Mouse (Mus musculus) limb, embryonic 14.5 days (tissue): ENCODE measurements around the gene Siglech. TPM values are rescaled to one million over a fixed set of nuclear protein-coding genes. Genes with fewer than 3 reads are reported as not detected.

Experiments
- ATAC-seq: fragments of 200-750 bp; cut with Nextera tagmentation; 2 replicates; pipeline ENCODE4 v1.8.0; 2017; ENCODE audit warnings: low read depth, moderate number of reproducible peaks, moderate TSS enrichment; ENCODE audit not compliant: low FRiP score
- DNase-seq: peaks from one replicate; pipeline ENCODE4 v3.0.0-alpha.2; 2015; ENCODE audit warnings: low spot score
- H3K27ac ChIP-seq: fragments of 300-500 bp; sonication (generic); replicated peaks from 2 replicates; pipeline ENCODE4 v1.5.1; 2014; ENCODE audit warnings: low read depth, mild to moderate bottlenecking, low read length, moderate library complexity, mixed read lengths
- H3K27me3 ChIP-seq: fragments of 300-500 bp; sonication (generic); 2 replicates; pipeline ENCODE4 v1.6.1; 2014; ENCODE audit warnings: low read length, mixed read lengths; ENCODE audit not compliant: control insufficient read depth, insufficient read depth
- H3K36me3 ChIP-seq: fragments of 300-500 bp; sonication (generic); 2 replicates; pipeline ENCODE4 v1.6.1; 2014; ENCODE audit warnings: mild to moderate bottlenecking, low read length, moderate library complexity, mixed read lengths; ENCODE audit not compliant: control insufficient read depth, insufficient read depth
- H3K4me1 ChIP-seq: fragments of 300-500 bp; sonication (generic); 2 replicates; pipeline ENCODE4 v1.6.1; 2014; ENCODE audit warnings: antibody characterized with exemption, low read length, mixed read lengths; ENCODE audit not compliant: control insufficient read depth, insufficient read depth
- H3K4me2 ChIP-seq: fragments of 300-500 bp; sonication (generic); replicated peaks from 2 replicates; pipeline ENCODE4 v1.6.1; 2014; ENCODE audit warnings: low read depth, mild to moderate bottlenecking, low read length, moderate library complexity; ENCODE audit not compliant: severe bottlenecking
- H3K4me3 ChIP-seq: fragments of 300-500 bp; sonication (generic); replicated peaks from 2 replicates; pipeline ENCODE4 v1.5.1; 2014; ENCODE audit warnings: low read length
- H3K9ac ChIP-seq: fragments of 300-500 bp; sonication (generic); 2 replicates; pipeline ENCODE4 v1.6.1; 2014; ENCODE audit warnings: mild to moderate bottlenecking, low read depth, low read length, moderate library complexity; ENCODE audit not compliant: severe bottlenecking
- H3K9me3 ChIP-seq: fragments of 300-500 bp; sonication (generic); 2 replicates; pipeline ENCODE4 v1.6.1; 2016; ENCODE audit warnings: low read length; ENCODE audit not compliant: control insufficient read depth
- POLR2A ChIP-seq: fragments of 200-500 bp; IDR thresholded peaks from 2 replicates; pipeline ENCODE4 v1.8.0; 2012; ENCODE audit warnings: inconsistent platforms, mild to moderate bottlenecking, moderate library complexity, borderline replicate concordance; ENCODE audit not compliant: insufficient read depth, insufficient read length; ENCODE audit errors: extremely low read depth
- WGBS: fragments of 180-500 bp; shearing (Covaris S2); extraction: QIAGEN DNeasy Blood & Tissue Kit; methylation state at CpG from one replicate; pipeline ENCODE4 v1.1.7; 2014; 5-methylcytosine and 5-hydroxymethylcytosine counted together
- polyA plus RNA-seq, 2 experiments: library from polyadenylated mRNA; depleted of rRNA in 1 of 2; stranded (reverse) in 1 of 2; unstranded in 1 of 2; fragments of >200 nt; fragmentation: Nextera tagmentation in 1 of 2; extraction: Ambion mirVana in 1 of 2; gene quantifications; 2 replicates each; pipeline versions ENCODE4 v1.2.1 to v1.2.3; 2012 to 2014

Gene Siglech
- polyA plus RNA-seq, 2 experiments: 0.34 to 0.50 TPM

DNA sequence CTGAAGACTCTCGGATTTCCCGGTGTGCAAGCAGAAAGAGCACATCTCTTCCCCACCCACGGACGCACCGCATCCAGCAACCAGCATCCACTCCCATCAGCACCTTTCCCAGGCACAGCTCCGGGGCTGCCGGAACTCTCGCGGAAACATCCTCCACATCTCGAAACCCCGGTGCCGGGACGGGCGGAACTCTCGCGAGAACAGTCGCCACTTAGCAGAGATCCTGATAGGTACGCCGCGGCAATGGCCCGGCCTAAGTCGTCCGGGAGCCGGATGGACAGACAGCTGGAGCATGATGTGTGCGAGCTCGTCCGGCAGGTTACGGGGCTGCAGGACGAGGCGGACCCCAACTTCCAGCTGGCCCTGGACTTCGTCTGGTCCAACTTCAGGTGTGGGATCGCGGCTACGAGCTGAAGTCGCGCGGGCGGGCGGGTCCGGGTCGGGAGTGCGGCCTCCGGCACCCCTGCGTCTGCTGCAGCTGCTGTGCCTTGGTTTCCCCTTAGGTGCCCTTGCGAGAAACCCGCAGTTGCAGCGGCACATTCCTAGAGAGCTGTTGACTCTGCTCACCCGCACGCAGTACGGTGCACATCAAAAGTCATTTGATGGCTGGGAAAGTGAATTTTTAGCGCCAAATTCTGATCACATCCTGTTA, 26.1 kb downstream of the Siglech start, which contains the start of gene Tubgcp5:
Gene Tubgcp5, plus strand, starts transcription at position 203 of the 652 bp plus-strand sequence.
- peaks cover 29% of the 10 kb centered on the region for H3K36me3 ChIP-seq
- ATAC-seq (peak; percentile 100), DNase-seq (peak; percentile 97)
- TF ChIP-seq POLR2A: peak; percentile 96
- H3K9me3 ChIP-seq: no peaks in the 10 kb centered on the region
- H3K9ac ChIP-seq: peak within 1 kb of the TSS; percentile 95
- H3K4me1 ChIP-seq: peaks cover 6% of the 10 kb centered on the region
- peak within 1 kb of the TSS; percentile 77 for H3K4me3 ChIP-seq
- H3K27me3 ChIP-seq: no peaks in the 10 kb centered on the region
- 1% methylated on average over 49 of the region's 51 CpGs for WGBS
- H3K4me2 ChIP-seq: peak within 1 kb of the TSS; percentile 53
- H3K27ac ChIP-seq: peak within 1 kb of the TSS; percentile 84

DNA sequence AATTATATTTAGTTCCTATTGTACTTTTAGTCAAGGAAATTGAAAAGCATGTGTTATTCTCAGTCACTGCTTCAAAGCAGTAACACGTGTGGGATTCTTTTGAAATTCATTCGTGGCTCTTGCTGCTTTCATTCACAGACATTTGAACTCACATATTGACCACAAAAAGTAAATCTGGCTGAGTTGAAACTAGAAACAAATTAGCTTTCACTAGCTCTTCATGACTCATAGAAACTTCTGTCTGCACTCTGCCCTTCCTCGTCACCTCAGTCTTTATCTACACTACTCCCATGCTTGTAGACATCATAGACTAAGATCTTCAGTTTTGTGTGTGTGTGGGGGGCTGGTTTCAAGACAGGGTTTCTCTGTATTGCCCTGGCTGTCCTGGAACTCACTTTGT, 32.0 kb downstream of the Siglech start:
- DNase-seq (no peak), ATAC-seq (no peak)
- Histone ChIP-seq H3K4me3 (no peak overlapping the region), H3K9ac (no peak overlapping the region), H3K36me3 (peaks cover 78% of the 10 kb centered on the region), H3K4me2 (no peak overlapping the region), H3K27me3 (no peaks in the 10 kb centered on the region), H3K9me3 (no peaks in the 10 kb centered on the region), H3K27ac (no peak overlapping the region), H3K4me1 (peaks cover 3% of the 10 kb centered on the region)
- TF ChIP-seq POLR2A: no peak
- WGBS: 86% methylated on average over 3 of the region's 3 CpGs

DNA sequence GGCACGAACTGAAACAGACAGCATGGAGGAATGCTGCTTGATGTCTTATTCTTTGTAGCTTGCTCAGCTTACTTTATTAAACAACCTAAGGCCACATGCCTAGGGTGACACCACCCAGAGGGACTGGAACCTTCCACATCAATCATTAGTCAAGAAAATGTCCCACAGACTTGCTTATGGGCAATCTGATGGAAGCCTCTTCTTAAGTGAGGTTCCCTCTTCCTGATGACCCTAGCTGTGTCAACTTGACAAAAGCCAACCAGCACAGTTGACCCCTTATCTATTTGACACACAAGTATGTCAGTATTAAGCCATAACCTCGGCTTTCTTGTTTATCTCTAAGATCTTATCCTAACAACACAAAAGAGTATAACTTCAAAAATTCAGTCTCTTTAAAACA, 42.0 kb downstream of the Siglech start:
- no peaks in the 10 kb centered on the region for H3K27me3 ChIP-seq
- DNase-seq (no peak), ATAC-seq (no peak)
- no peaks in the 10 kb centered on the region for H3K9me3 ChIP-seq
- H3K27ac ChIP-seq: no peak overlapping the region
- no peaks in the 10 kb centered on the region for H3K4me1 ChIP-seq
- no peak overlapping the region for H3K9ac ChIP-seq
- TF ChIP-seq POLR2A: no peak
- H3K36me3 ChIP-seq: peaks cover 87% of the 10 kb centered on the region
- WGBS: 95% methylated on average over 2 of the region's 2 CpGs
- no peak overlapping the region for H3K4me2 ChIP-seq
- H3K4me3 ChIP-seq: no peak overlapping the region

DNA sequence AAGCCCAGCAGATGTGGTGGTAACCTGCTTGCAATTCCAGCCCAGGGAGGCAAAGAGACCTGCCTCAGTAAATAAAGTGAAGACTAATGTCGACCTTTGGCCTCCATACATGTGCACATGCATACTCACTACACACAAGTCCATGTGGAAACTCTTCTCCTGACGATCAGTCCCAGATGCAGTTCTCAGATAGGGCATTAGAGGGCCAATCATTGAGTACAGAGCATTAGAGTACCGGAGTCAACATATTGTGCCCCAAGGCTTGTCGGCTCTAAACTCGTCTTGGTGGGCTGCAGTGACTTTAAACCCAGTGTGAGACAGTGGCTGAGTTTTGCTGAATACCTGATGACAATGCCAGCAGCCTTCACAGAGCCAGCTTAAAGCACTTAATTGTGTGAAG, 56.5 kb downstream of the Siglech start:
- H3K36me3 ChIP-seq: peaks cover 81% of the 10 kb centered on the region

DNA sequence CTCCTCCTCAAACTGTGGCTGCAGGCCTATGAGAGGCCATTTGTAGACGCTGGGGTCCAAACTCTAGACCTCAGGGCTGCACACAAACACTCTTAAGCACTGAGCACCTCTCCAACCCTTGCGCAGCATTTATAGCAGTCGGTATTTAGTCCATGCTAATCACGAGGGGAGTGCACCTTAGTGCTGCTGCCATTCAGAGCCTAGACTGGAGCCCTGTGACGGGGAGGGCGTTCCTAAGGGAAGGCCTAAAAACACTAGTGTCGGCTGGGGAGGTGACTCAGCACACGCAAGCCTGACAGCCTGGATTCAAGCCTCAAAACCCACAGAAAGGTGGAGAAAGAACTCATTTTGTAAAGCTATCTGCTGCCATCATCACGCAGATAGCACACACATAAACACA, 59.6 kb downstream of the Siglech start:
- H3K4me1 ChIP-seq: no peaks in the 10 kb centered on the region
- DNase-seq (no peak), ATAC-seq (no peak)
- WGBS: 89% methylated on average over 9 of the region's 9 CpGs
- no peaks in the 10 kb centered on the region for H3K9me3 ChIP-seq
- no peak overlapping the region for H3K9ac ChIP-seq
- no peak for TF ChIP-seq POLR2A
- H3K36me3 ChIP-seq: peaks cover 74% of the 10 kb centered on the region
- no peaks in the 10 kb centered on the region for H3K27me3 ChIP-seq
- H3K4me3 ChIP-seq: no peak overlapping the region
- H3K4me2 ChIP-seq: no peak overlapping the region
- no peak overlapping the region for H3K27ac ChIP-seq

More for the DNA sequence above, 56.5 kb downstream of the Siglech start:
- Histone ChIP-seq H3K27me3 (no peaks in the 10 kb centered on the region), H3K4me2 (no peak overlapping the region), H3K27ac (no peak overlapping the region), H3K4me1 (no peaks in the 10 kb centered on the region), H3K9ac (no peak overlapping the region), H3K4me3 (no peak overlapping the region), H3K9me3 (no peaks in the 10 kb centered on the region)
- DNase-seq (no peak), ATAC-seq (no peak)
- 80% methylated on average over 5 of the region's 5 CpGs for WGBS
- no peak for TF ChIP-seq POLR2A

Other genes with a start within 250 kb of the Siglech start
- gene Tubgcp5, start 26.0 kb downstream of the Siglech start, polyA plus RNA-seq (2012; rRNA removed): 22.0 and 26.4 TPM in 2 replicates
- gene Tubgcp5, start 26.0 kb downstream of the Siglech start, polyA plus RNA-seq (2014; fragmentation: Nextera tagmentation; extraction: Ambion mirVana): 33.1 and 34.0 TPM in 2 replicates
- 53.2 and 55.6 TPM in 2 replicates for gene Cyfip1, start 73.6 kb downstream of the Siglech start, polyA plus RNA-seq (2012; rRNA removed)
- gene Cyfip1, start 73.6 kb downstream of the Siglech start, polyA plus RNA-seq (2014; fragmentation: Nextera tagmentation; extraction: Ambion mirVana): 115 and 127 TPM in 2 replicates
- 24.4 and 25.3 TPM in 2 replicates for gene Nipa2, start 194.3 kb downstream of the Siglech start, polyA plus RNA-seq (2012; rRNA removed)
- 44.2 and 50.0 TPM in 2 replicates for gene Nipa2, start 194.3 kb downstream of the Siglech start, polyA plus RNA-seq (2014; fragmentation: Nextera tagmentation; extraction: Ambion mirVana)